Comparison of ENCODE assay signal across 27 mouse cellular contexts in genomic region chr14:30167606-30168005, GRCm38 (mm10).
"Had no signal": no experiment of that assay in that cellular context is flagged by ENCODE, and none has a peak within 500 bp of the region (broad histone marks: within the 10 kb centered on the region; RNA-seq: fewer than 3 reads in every experiment).

No protein-coding gene starts in this region.

- H3K4me1 ChIP-seq: lung, embryonic 15.5 days had no signal

- H3K27me3 ChIP-seq: limb, embryonic 12.5 days; limb, embryonic 15.5 days; liver, embryonic 12.5 days; liver, embryonic 13.5 days; liver, embryonic 15.5 days; lung, embryonic 15.5 days; midbrain, embryonic 12.5 days; midbrain, embryonic 13.5 days; midbrain, embryonic 15.5 days had no signal

- H3K4me3 ChIP-seq: limb, embryonic 10.5 days; limb, embryonic 12.5 days; limb, embryonic 13.5 days; limb, embryonic 15.5 days; liver, embryonic 12.5 days; liver, embryonic 13.5 days; liver, embryonic 15.5 days; lung, embryonic 15.5 days; megakaryocyte, embryonic 14.5 days; midbrain, embryonic 10.5 days; midbrain, embryonic 12.5 days; midbrain, embryonic 13.5 days; midbrain, embryonic 15.5 days; myocyte had no signal

- H3K36me3 ChIP-seq: limb, embryonic 10.5 days; limb, embryonic 12.5 days; limb, embryonic 13.5 days; limb, embryonic 15.5 days; liver, embryonic 12.5 days; liver, embryonic 13.5 days; liver, embryonic 15.5 days; lung, embryonic 15.5 days; midbrain, embryonic 10.5 days; midbrain, embryonic 12.5 days; midbrain, embryonic 13.5 days; midbrain, embryonic 15.5 days had no signal

- DNase-seq: left cerebral cortex, postnatal 4 days; liver; liver, embryonic 13.5 days; liver, postnatal 0 days; lung, adult 18-20 months; lung, adult 2 months; lung, embryonic 14.5 days; lung, postnatal 10 days; lung, postnatal 14 days; lung, postnatal 36 days; lung, postnatal 4 days; midbrain, embryonic 14.5 days had no signal

- H3K9me3 ChIP-seq: limb, embryonic 10.5 days; limb, embryonic 12.5 days; limb, embryonic 13.5 days; limb, embryonic 15.5 days; liver, embryonic 12.5 days; liver, embryonic 13.5 days; liver, embryonic 15.5 days; lung, embryonic 15.5 days; midbrain, embryonic 10.5 days; midbrain, embryonic 12.5 days; midbrain, embryonic 13.5 days; midbrain, embryonic 15.5 days had no signal

- H3K27ac ChIP-seq: limb, embryonic 10.5 days; limb, embryonic 12.5 days; limb, embryonic 13.5 days; limb, embryonic 15.5 days; liver, embryonic 12.5 days; liver, embryonic 13.5 days; liver, embryonic 14.5 days; liver, embryonic 15.5 days; lung, embryonic 15.5 days; macrophage; midbrain, embryonic 10.5 days; midbrain, embryonic 12.5 days; midbrain, embryonic 13.5 days; midbrain, embryonic 15.5 days had no signal
